Mouse (Mus musculus) brain, embryonic 14.5 days (tissue): ENCODE data around the gene Emc4.

Experiments
- CTCF ChIP-seq: fragments of 200-500 bp; IDR thresholded peaks from 2 replicates; pipeline ENCODE4 v1.5.1; 2012; ENCODE audit warnings: inconsistent platforms, mild to moderate bottlenecking, moderate library complexity, borderline replicate concordance; ENCODE audit not compliant: insufficient read depth, insufficient read length; ENCODE audit errors: extremely low read depth
- POLR2A ChIP-seq: fragments of 200-500 bp; IDR thresholded peaks from 2 replicates; pipeline ENCODE4 v1.6.1; 2012; ENCODE audit warnings: mild to moderate bottlenecking, inconsistent platforms, borderline replicate concordance; ENCODE audit not compliant: poor library complexity, insufficient read depth, insufficient read length, severe bottlenecking; ENCODE audit errors: extremely low read depth

GRCm38 (mm10) chr2:112396649-112397048 is 28.8 kb upstream of the Emc4 start:
- TF ChIP-seq POLR2A, result no peak
- TF ChIP-seq CTCF, result no peak
